Mouse (Mus musculus): ENCODE measurements around the gene Ceacam10. TPM values are rescaled to one million over a fixed set of nuclear protein-coding genes. Genes with fewer than 3 reads are reported as not detected.

The Ceacam10 gene
- 509 TPM for polyA plus RNA-seq (2014; fragmentation: Illumina TruSeq; extraction: RNeasy Lipid Tissue Mini Kit (QIAGEN cat#74804); ENCODE audit: low read depth, low replicate concordance)

GRCm38 (mm10) chr7:24776918-24777317 is at the start of gene Ceacam10:
Gene Ceacam10, plus strand, starts transcription at chr7:24777206.

GRCm38 (mm10) chr7:24760211-24760610 is 16.8 kb upstream of the Ceacam10 start, which contains the start of gene Cd177:
Gene Cd177, minus strand, starts transcription at chr7:24760311.

Other genes with a start within 250 kb of the Ceacam10 start
- 13.2 TPM for gene Irgq, start 246.5 kb upstream of the Ceacam10 start, polyA plus RNA-seq (2014; fragmentation: Illumina TruSeq; extraction: RNeasy Lipid Tissue Mini Kit (QIAGEN cat#74804); ENCODE audit: low read depth, low replicate concordance)
- not detected for gene Pinlyp, start 231.1 kb upstream of the Ceacam10 start, polyA plus RNA-seq (2014; fragmentation: Illumina TruSeq; extraction: RNeasy Lipid Tissue Mini Kit (QIAGEN cat#74804); ENCODE audit: low read depth, low replicate concordance)
- gene Xrcc1, start 230.9 kb upstream of the Ceacam10 start, polyA plus RNA-seq (2014; fragmentation: Illumina TruSeq; extraction: RNeasy Lipid Tissue Mini Kit (QIAGEN cat#74804); ENCODE audit: low read depth, low replicate concordance) = 31.9 TPM
- 7.0 TPM for gene Ethe1, start 189.7 kb upstream of the Ceacam10 start, polyA plus RNA-seq (2014; fragmentation: Illumina TruSeq; extraction: RNeasy Lipid Tissue Mini Kit (QIAGEN cat#74804); ENCODE audit: low read depth, low replicate concordance)
- gene Zfp575, start 189.6 kb upstream of the Ceacam10 start, polyA plus RNA-seq (2014; fragmentation: Illumina TruSeq; extraction: RNeasy Lipid Tissue Mini Kit (QIAGEN cat#74804); ENCODE audit: low read depth, low replicate concordance) = 0.17 TPM
- 4.5 TPM for gene Phldb3, start 166.4 kb upstream of the Ceacam10 start, polyA plus RNA-seq (2014; fragmentation: Illumina TruSeq; extraction: RNeasy Lipid Tissue Mini Kit (QIAGEN cat#74804); ENCODE audit: low read depth, low replicate concordance)
- gene Lypd3, start 140.7 kb upstream of the Ceacam10 start, polyA plus RNA-seq (2014; fragmentation: Illumina TruSeq; extraction: RNeasy Lipid Tissue Mini Kit (QIAGEN cat#74804); ENCODE audit: low read depth, low replicate concordance) = 1.2 TPM
- gene Tex101, start 100.5 kb upstream of the Ceacam10 start, polyA plus RNA-seq (2014; fragmentation: Illumina TruSeq; extraction: RNeasy Lipid Tissue Mini Kit (QIAGEN cat#74804); ENCODE audit: low read depth, low replicate concordance) = 5.0 TPM
- 1.4 TPM for gene BC049730, start 68.0 kb upstream of the Ceacam10 start, polyA plus RNA-seq (2014; fragmentation: Illumina TruSeq; extraction: RNeasy Lipid Tissue Mini Kit (QIAGEN cat#74804); ENCODE audit: low read depth, low replicate concordance)
- gene Gm4763, start 50.3 kb upstream of the Ceacam10 start, polyA plus RNA-seq (2014; fragmentation: Illumina TruSeq; extraction: RNeasy Lipid Tissue Mini Kit (QIAGEN cat#74804); ENCODE audit: low read depth, low replicate concordance) = 1.3 TPM
- 1.2 TPM for gene Cd177, start 16.9 kb upstream of the Ceacam10 start, polyA plus RNA-seq (2014; fragmentation: Illumina TruSeq; extraction: RNeasy Lipid Tissue Mini Kit (QIAGEN cat#74804); ENCODE audit: low read depth, low replicate concordance)
- 1.8 TPM for gene Gm9844, start 85.0 kb downstream of the Ceacam10 start, polyA plus RNA-seq (2014; fragmentation: Illumina TruSeq; extraction: RNeasy Lipid Tissue Mini Kit (QIAGEN cat#74804); ENCODE audit: low read depth, low replicate concordance)
- gene Lypd4, start 92.7 kb downstream of the Ceacam10 start, polyA plus RNA-seq (2014; fragmentation: Illumina TruSeq; extraction: RNeasy Lipid Tissue Mini Kit (QIAGEN cat#74804); ENCODE audit: low read depth, low replicate concordance) = 8.7 TPM
- 1.4 TPM for gene Dmrtc2, start 92.9 kb downstream of the Ceacam10 start, polyA plus RNA-seq (2014; fragmentation: Illumina TruSeq; extraction: RNeasy Lipid Tissue Mini Kit (QIAGEN cat#74804); ENCODE audit: low read depth, low replicate concordance)
- gene Rps19, start 107.2 kb downstream of the Ceacam10 start, polyA plus RNA-seq (2014; fragmentation: Illumina TruSeq; extraction: RNeasy Lipid Tissue Mini Kit (QIAGEN cat#74804); ENCODE audit: low read depth, low replicate concordance) = 1,055 TPM
- gene Cd79a, start 120.2 kb downstream of the Ceacam10 start, polyA plus RNA-seq (2014; fragmentation: Illumina TruSeq; extraction: RNeasy Lipid Tissue Mini Kit (QIAGEN cat#74804); ENCODE audit: low read depth, low replicate concordance) = 0.69 TPM
- 85.9 TPM for gene Arhgef1, start 125.7 kb downstream of the Ceacam10 start, polyA plus RNA-seq (2014; fragmentation: Illumina TruSeq; extraction: RNeasy Lipid Tissue Mini Kit (QIAGEN cat#74804); ENCODE audit: low read depth, low replicate concordance)
- gene Gm4881, start 167.3 kb downstream of the Ceacam10 start, polyA plus RNA-seq (2014; fragmentation: Illumina TruSeq; extraction: RNeasy Lipid Tissue Mini Kit (QIAGEN cat#74804); ENCODE audit: low read depth, low replicate concordance) = not detected
- gene Rabac1, start 195.5 kb downstream of the Ceacam10 start, polyA plus RNA-seq (2014; fragmentation: Illumina TruSeq; extraction: RNeasy Lipid Tissue Mini Kit (QIAGEN cat#74804); ENCODE audit: low read depth, low replicate concordance) = 305 TPM
- 2.9 TPM for gene Atp1a3, start 228.8 kb downstream of the Ceacam10 start, polyA plus RNA-seq (2014; fragmentation: Illumina TruSeq; extraction: RNeasy Lipid Tissue Mini Kit (QIAGEN cat#74804); ENCODE audit: low read depth, low replicate concordance)

All from adipose tissue, adult 10 weeks (tissue).